Mouse (Mus musculus) neural tube, embryonic 11.5 days (tissue): Measurements from ENCODE around the gene Rimbp2. TPM values are rescaled to one million over a fixed set of nuclear protein-coding genes. Genes with fewer than 3 reads are reported as not detected.

Experiments used
- ATAC-seq: fragments of 200-750 bp; cut with Nextera tagmentation; 2 replicates; pipeline ENCODE4 v1.8.0; 2017; ENCODE audit warnings: moderate number of reproducible peaks, mild to moderate bottlenecking, moderate TSS enrichment, moderate library complexity; ENCODE audit not compliant: insufficient read depth, low FRiP score, low TSS enrichment
- DNase-seq: peaks from one replicate; pipeline ENCODE4 v3.0.0-alpha.2; 2015; ENCODE audit warnings: low spot score
- H3K27ac ChIP-seq: fragments of 300-500 bp; sonication (generic); 2 replicates; pipeline ENCODE4 v1.5.1; 2014; ENCODE audit warnings: low read depth, mild to moderate bottlenecking, low read length
- H3K27me3 ChIP-seq: fragments of 300-500 bp; sonication (generic); 2 replicates; pipeline ENCODE4 v1.6.1; 2014; ENCODE audit warnings: mild to moderate bottlenecking, low read length, mixed read lengths; ENCODE audit not compliant: control insufficient read depth, insufficient read depth
- H3K36me3 ChIP-seq: fragments of 300-500 bp; sonication (generic); 2 replicates; pipeline ENCODE4 v1.6.1; 2014; ENCODE audit warnings: mild to moderate bottlenecking, low read length, moderate library complexity, mixed read lengths; ENCODE audit not compliant: control insufficient read depth, insufficient read depth
- H3K4me1 ChIP-seq: fragments of 300-500 bp; sonication (generic); 2 replicates; pipeline ENCODE4 v1.6.1; 2014; ENCODE audit warnings: low read length, mixed read lengths; ENCODE audit not compliant: control insufficient read depth, insufficient read depth
- H3K4me2 ChIP-seq: fragments of 300-500 bp; sonication (generic); 2 replicates; pipeline ENCODE4 v1.6.1; 2014; ENCODE audit warnings: low read depth, mild to moderate bottlenecking, moderate library complexity
- H3K4me3 ChIP-seq: fragments of 300-500 bp; sonication (generic); 2 replicates; pipeline ENCODE4 v1.5.1; 2014; ENCODE audit warnings: low read depth, low read length
- H3K9ac ChIP-seq: fragments of 300-500 bp; sonication (generic); 2 replicates; pipeline ENCODE4 v1.6.1; 2014; ENCODE audit warnings: mild to moderate bottlenecking, low read length
- H3K9me3 ChIP-seq: fragments of 300-500 bp; sonication (generic); 2 replicates; pipeline ENCODE4 v1.6.1; 2016; ENCODE audit warnings: low read length; ENCODE audit not compliant: control insufficient read depth
- WGBS: fragments of 180-500 bp; shearing (Covaris S2); extraction: QIAGEN DNeasy Blood & Tissue Kit; methylation state at CpG from one replicate; pipeline ENCODE4 v1.1.7; 2014; 5-methylcytosine and 5-hydroxymethylcytosine counted together
- polyA plus RNA-seq: library from polyadenylated mRNA; unstranded; fragments of >200 nt; fragmentation: Nextera tagmentation; extraction: Ambion mirVana; gene quantifications from 2 replicates; pipeline ENCODE4 v1.2.1, GENCODE M21; 2014

Gene Rimbp2
- polyA plus RNA-seq, 1 experiment from 2014 or later = 2.9 TPM

DNA sequence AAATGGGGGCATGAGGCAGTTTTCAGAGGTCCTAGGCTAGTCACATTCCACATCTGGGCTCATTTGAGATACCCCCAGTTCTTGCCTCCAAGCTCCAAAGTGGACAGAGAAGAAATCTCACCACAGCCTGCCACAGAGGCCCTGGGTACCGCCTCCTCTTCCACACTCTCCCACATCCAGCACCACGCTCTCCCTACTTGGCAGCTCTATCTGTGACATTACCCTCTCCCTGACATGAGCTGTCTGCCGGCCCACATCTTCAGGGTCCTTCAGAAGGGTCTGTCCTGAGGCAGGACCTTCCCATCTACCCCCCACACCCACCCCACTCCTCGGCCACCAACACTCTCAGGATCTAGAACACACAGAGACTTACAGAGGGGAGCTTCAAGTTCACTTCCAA lies 1.8 kb downstream of the Rimbp2 start:
- no peak for ATAC-seq
- Histone ChIP-seq H3K4me3 (no peak overlapping the region), H3K27ac (no peak overlapping the region), H3K36me3 (no peaks in the 10 kb centered on the region), H3K4me1 (0 out of 2 replicates have a peak, but pooled peaks cover 8% of the 10 kb centered on the region), H3K4me2 (no peak overlapping the region; the same call in 1 of the 2 replicates), H3K9me3 (no peaks in the 10 kb centered on the region), H3K27me3 (no peaks in the 10 kb centered on the region), H3K9ac (no peak overlapping the region)
- no peak for DNase-seq
- 45% methylated on average over 4 of the region's 4 CpGs for WGBS

DNA sequence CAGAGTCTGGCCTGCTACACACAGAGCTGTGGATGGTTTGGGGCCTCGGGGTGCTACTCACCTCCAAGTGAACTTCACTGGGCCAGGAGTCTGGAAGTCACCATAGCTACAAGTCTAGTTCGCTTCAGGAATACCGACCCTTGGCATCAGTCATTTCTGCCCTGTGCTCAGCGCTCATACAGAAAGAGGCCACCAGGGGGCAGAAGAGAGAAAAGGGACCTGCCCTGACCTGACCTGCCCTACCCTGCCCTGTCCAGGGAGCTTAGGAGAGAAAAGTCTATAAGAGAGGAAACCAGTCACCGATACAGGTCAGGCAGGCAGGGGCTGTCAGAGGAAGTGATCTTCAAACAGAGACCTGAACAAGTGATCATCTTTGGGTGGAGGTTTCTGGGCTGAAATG lies 6.2 kb downstream of the Rimbp2 start:
- Histone ChIP-seq H3K36me3 (no peaks in the 10 kb centered on the region), H3K4me2 (no peak overlapping the region), H3K4me1 (no peaks in the 10 kb centered on the region), H3K27ac (no peak overlapping the region), H3K9ac (no peak overlapping the region), H3K9me3 (no peaks in the 10 kb centered on the region), H3K4me3 (no peak overlapping the region), H3K27me3 (no peaks in the 10 kb centered on the region)
- ATAC-seq (no peak), DNase-seq (no peak)
- 81% methylated on average over 5 of the region's 5 CpGs for WGBS

DNA sequence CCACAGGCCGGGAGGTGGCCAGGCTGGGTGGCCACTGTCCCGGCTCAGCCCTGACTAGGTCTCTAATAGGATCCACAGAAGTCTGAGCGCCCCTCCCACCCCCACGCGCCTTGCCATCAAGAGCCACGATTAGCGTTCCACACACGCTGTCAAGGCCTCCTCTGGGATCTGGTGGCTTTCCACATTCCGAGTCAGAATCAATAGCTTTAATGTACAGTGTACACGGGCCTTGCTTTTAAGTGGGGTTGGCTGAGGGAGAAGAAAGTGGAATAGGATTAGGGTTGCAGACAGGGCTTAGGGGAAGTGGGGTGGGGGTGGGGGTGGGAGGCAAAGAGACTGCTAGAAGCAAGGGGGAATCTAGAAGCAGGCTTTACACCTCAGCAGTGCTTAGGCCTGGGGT lies 12.8 kb downstream of the Rimbp2 start:
- H3K27ac ChIP-seq = no peak overlapping the region
- H3K4me3 ChIP-seq = no peak overlapping the region
- no peaks in the 10 kb centered on the region for H3K4me1 ChIP-seq
- H3K9me3 ChIP-seq = no peaks in the 10 kb centered on the region
- no peak overlapping the region for H3K4me2 ChIP-seq
- ATAC-seq (no peak), DNase-seq (no peak)
- 82% methylated on average over 10 of the region's 10 CpGs for WGBS
- H3K27me3 ChIP-seq = no peaks in the 10 kb centered on the region
- no peak overlapping the region for H3K9ac ChIP-seq
- no peaks in the 10 kb centered on the region for H3K36me3 ChIP-seq

DNA sequence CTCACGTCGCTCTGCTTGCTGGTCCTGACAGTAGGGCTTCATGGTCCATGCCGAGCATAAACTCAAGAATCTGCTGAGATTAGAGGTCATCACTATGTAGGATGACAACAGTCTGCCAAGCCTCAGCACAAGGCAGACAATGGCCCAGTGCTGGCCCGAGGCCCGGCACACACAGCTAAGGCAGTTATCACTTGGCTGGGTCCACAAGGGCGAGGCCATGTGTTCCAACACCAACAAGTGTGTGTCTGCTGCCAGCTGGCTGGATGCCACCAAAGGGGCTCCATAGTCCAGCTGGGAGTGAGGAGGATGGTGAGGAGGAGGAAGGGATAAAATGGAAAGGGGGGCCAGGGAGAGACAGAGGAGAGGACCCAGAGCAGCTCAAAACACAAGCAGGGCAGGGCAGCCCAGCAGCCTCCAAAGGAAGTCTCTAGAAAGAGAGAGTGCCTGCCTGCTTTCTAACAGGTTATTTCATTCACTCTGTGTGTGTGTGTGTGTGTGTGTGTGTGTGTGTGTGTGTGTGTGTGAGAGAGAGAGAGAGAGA lies 17.9 kb downstream of the Rimbp2 start:
- ATAC-seq (no peak), DNase-seq (no peak)
- Histone ChIP-seq H3K4me3 (no peak overlapping the region), H3K27ac (no peak overlapping the region), H3K27me3 (no peaks in the 10 kb centered on the region), H3K36me3 (no peaks in the 10 kb centered on the region), H3K9me3 (no peaks in the 10 kb centered on the region), H3K4me2 (no peak overlapping the region), H3K4me1 (no peaks in the 10 kb centered on the region), H3K9ac (no peak overlapping the region)
- WGBS = 86% methylated on average over 6 of the region's 6 CpGs

DNA sequence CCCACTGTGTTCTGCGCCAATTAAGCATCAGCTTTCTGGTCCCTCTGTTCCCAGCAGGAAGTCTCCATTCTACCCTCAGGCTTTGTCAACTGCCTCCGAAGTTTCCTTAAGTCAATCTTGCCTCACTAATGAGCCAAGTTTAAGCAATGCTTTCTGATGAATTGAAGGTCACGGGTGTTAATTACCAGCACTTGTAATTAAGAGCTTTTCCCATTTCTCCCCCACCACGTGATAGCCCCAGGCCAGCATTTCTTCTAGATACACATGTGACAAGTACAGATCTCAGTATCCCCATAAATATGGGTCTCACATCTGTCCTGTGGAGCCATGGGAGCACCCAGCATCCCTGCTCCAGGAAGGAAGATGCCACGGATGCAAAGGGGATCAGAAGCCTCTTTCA lies 20.5 kb downstream of the Rimbp2 start:
- Histone ChIP-seq H3K9ac (no peak overlapping the region), H3K36me3 (no peaks in the 10 kb centered on the region), H3K4me1 (no peaks in the 10 kb centered on the region), H3K9me3 (no peaks in the 10 kb centered on the region), H3K4me2 (no peak overlapping the region), H3K4me3 (no peak overlapping the region), H3K27ac (no peak overlapping the region), H3K27me3 (no peaks in the 10 kb centered on the region)
- DNase-seq (no peak), ATAC-seq (no peak)
- 65% methylated on average over 5 of the region's 5 CpGs for WGBS

DNA sequence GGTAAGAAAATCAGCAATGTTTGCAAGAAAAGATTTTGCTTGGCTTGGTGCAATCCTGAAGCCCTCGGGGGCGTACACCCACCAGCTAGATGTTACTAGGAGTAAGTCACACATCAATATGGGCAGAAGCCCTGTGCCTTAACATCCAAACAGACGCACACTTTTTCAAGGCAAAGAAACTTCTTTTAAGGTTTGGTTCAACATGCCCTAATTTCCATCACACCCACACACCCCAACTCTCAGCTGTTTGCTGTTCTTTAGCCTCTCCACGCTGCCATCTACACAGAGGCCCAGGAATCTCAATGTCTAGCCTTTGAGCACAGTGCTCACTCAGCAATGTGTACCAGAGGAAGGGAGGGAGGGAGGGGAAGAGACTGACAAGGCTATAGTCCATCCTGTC lies 28.2 kb downstream of the Rimbp2 start:
- Histone ChIP-seq H3K36me3 (no peaks in the 10 kb centered on the region), H3K4me2 (no peak overlapping the region), H3K27ac (no peak overlapping the region), H3K4me1 (no peaks in the 10 kb centered on the region), H3K9me3 (no peaks in the 10 kb centered on the region), H3K4me3 (no peak overlapping the region), H3K9ac (no peak overlapping the region), H3K27me3 (no peaks in the 10 kb centered on the region)
- 89% methylated on average over 4 of the region's 4 CpGs for WGBS
- DNase-seq = no peak
- ATAC-seq = no peak

DNA sequence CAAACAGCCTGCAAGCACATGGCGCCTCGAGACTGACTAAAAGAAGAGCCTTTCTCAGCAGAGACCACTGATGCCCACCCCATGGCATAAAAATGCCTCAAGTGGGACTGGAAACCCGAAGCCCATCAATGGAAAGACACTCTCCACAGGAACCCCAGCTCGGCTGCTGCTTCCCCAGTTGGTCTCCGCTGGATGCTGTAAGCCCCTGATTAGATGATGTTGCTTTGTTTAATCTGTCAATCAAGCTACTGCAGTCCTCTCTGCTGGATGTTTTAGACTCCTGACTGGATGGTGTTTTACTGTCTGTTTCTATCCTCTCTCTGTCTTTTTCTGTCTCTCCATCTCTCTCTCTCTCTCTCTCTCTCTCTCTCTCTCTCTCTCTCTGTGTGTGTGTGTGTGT lies 33.2 kb downstream of the Rimbp2 start:
- Histone ChIP-seq H3K27ac (no peak overlapping the region), H3K4me1 (no peaks in the 10 kb centered on the region), H3K9me3 (no peaks in the 10 kb centered on the region), H3K4me2 (no peak overlapping the region), H3K27me3 (no peaks in the 10 kb centered on the region), H3K9ac (no peak overlapping the region), H3K36me3 (no peaks in the 10 kb centered on the region), H3K4me3 (no peak overlapping the region)
- 50% methylated on average over 5 of the region's 5 CpGs for WGBS
- DNase-seq = no peak
- no peak for ATAC-seq

DNA sequence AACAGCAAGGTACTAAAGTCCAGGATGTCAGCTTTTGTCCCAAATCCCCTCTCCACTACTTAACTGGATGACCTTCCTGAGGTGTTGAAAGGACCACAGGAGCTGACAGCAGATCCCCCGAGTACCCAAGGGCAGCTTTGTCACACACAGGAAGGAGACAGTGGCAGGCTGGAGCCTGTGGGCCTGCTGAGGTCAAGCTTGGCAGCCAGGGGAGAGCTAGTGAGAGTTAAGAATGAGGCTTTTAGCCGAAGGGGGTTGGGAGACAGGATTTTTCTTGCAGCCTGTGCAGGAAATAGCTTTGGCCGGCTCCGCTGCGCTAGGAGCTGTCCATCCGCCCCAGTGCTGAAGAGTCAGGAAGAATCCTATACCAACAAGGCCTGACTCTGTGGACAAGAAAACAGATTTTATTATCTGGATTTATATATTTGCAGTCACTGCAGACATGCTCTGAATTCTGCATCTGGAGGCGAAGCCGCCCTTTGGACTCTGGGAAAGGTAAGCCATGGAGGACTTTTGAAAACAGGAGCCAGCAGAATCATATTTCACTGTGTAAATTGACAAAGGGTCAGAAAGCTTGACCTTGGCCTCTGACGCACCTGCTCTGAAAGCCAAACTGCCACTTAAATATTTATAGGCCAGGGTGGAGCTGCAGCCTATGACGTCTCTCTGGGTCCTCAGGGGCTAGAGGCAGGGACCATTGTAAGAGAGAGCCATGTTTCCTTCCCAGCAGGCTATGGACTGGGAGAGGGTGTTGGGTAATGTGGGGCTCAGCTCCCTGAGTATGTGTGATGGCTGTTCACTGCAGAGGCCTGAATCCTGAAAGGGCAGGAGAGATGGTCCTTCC lies 35.9 kb downstream of the Rimbp2 start:
- no peak overlapping the region for H3K4me2 ChIP-seq
- WGBS = 13% methylated on average over 10 of the region's 10 CpGs
- DNase-seq = peak; percentile 76
- no peak overlapping the region for H3K4me3 ChIP-seq
- H3K4me1 ChIP-seq = no peaks in the 10 kb centered on the region
- ATAC-seq = no peak
- H3K9me3 ChIP-seq = no peaks in the 10 kb centered on the region
- no peaks in the 10 kb centered on the region for H3K36me3 ChIP-seq
- H3K27ac ChIP-seq = no peak overlapping the region
- no peaks in the 10 kb centered on the region for H3K27me3 ChIP-seq
- no peak overlapping the region for H3K9ac ChIP-seq

DNA sequence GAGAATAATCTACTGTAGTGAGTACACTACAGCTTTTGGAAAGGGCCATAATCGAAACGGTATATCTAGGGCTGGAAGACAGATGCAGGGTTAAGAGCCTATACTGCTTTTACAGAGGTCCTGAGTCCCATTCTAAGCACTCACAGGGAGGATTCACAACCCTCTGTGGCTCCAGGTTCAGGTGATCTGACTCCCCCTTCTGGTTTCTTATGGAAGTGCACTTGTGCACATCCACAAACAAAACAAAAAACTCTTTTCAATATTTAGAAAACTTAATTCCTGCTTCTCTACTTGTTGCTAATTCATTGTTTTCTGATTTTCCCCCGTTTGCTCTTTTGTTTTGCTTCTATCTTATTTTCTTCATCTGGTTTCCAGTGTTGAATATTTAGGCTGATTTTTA lies 39.5 kb downstream of the Rimbp2 start:
- H3K9ac ChIP-seq = no peak overlapping the region
- H3K4me3 ChIP-seq = no peak overlapping the region
- no peak overlapping the region for H3K27ac ChIP-seq
- 80% methylated on average over 3 of the region's 3 CpGs for whole genome bisulfite sequencing
- no peaks in the 10 kb centered on the region for H3K9me3 ChIP-seq
- H3K36me3 ChIP-seq = no peaks in the 10 kb centered on the region
- H3K27me3 ChIP-seq = no peaks in the 10 kb centered on the region
- no peak overlapping the region for H3K4me2 ChIP-seq
- DNase-seq (no peak), ATAC-seq (no peak)
- no peaks in the 10 kb centered on the region for H3K4me1 ChIP-seq
